Mouse (Mus musculus): ENCODE results near the gene Serpinb9g. TPM values are rescaled to one million over a fixed set of nuclear protein-coding genes. Genes with fewer than 3 reads are reported as not detected.
"Not testable (repeated sequence)": the region's sequence is repeated elsewhere in the genome, so short reads cannot be mapped to it uniquely, and the experiment has no call there.

The Serpinb9g gene
- not detected in 2 replicates for polyA plus RNA-seq (2014; fragmentation: Nextera tagmentation; extraction: Ambion mirVana)

- WGBS, result 85% methylated on average over 4 of the region's 4 CpGs
- H3K4me1 ChIP-seq (replicated peaks; ENCODE audit: control insufficient read depth, insufficient read depth, low read length); H3K27me3 ChIP-seq (ENCODE audit: control insufficient read depth, insufficient read depth, low read length); ATAC-seq (replicated peaks; ENCODE audit: low FRiP score); DNase-seq (ENCODE audit: low spot score); H3K27ac ChIP-seq (ENCODE audit: low read depth, low read length); H3K9me3 ChIP-seq (ENCODE audit: control insufficient read depth, low read length); H3K4me2 ChIP-seq (ENCODE audit: low read depth, low read length, severe bottlenecking); H3K36me3 ChIP-seq (ENCODE audit: control insufficient read depth, insufficient read depth, low read length); H3K9ac ChIP-seq (ENCODE audit: low read length); H3K4me3 ChIP-seq (ENCODE audit: low read depth, low read length): not testable (repeated sequence)
Observed at GRCm38 (mm10) chr13:33484490-33484889, at the start of gene Serpinb9g. TSS of gene Serpinb9g (plus strand) at chr13:33484790.

GRCm38 (mm10) chr13:33483872-33484271, 718 bp upstream of the Serpinb9g start:
- WGBS, result 78% methylated on average over 3 of the region's 3 CpGs
- not testable (repeated sequence) for H3K9ac ChIP-seq (ENCODE audit: low read length); H3K27me3 ChIP-seq (ENCODE audit: control insufficient read depth, insufficient read depth, low read length)

GRCm38 (mm10) chr13:33524629-33525028, 40.0 kb downstream of the Serpinb9g start:
- H3K9ac ChIP-seq (ENCODE audit: low read length), result no peak overlapping the region
- H3K27me3 ChIP-seq (ENCODE audit: control insufficient read depth, insufficient read depth, low read length), result no peaks in the 10 kb centered on the region
- DNase-seq (ENCODE audit: low spot score) (no peak), ATAC-seq (replicated peaks; ENCODE audit: low FRiP score) (no peak)
- H3K4me3 ChIP-seq (ENCODE audit: low read depth, low read length), result no peak overlapping the region
- H3K36me3 ChIP-seq (ENCODE audit: control insufficient read depth, insufficient read depth, low read length), result no peaks in the 10 kb centered on the region
- no peak overlapping the region for H3K27ac ChIP-seq (ENCODE audit: low read depth, low read length)
- H3K9me3 ChIP-seq (ENCODE audit: control insufficient read depth, low read length), result peaks cover 6% of the 10 kb centered on the region; the same call in 1 of the 2 replicates
- H3K4me1 ChIP-seq (replicated peaks; ENCODE audit: control insufficient read depth, insufficient read depth, low read length), result no peaks in the 10 kb centered on the region
- no peak overlapping the region for H3K4me2 ChIP-seq (ENCODE audit: low read depth, low read length, severe bottlenecking)

More at GRCm38 (mm10) chr13:33483872-33484271, 718 bp upstream of the Serpinb9g start:
- not testable (repeated sequence) for H3K27ac ChIP-seq (ENCODE audit: low read depth, low read length); ATAC-seq (replicated peaks; ENCODE audit: low FRiP score); H3K4me2 ChIP-seq (ENCODE audit: low read depth, low read length, severe bottlenecking); H3K9me3 ChIP-seq (ENCODE audit: control insufficient read depth, low read length); H3K4me1 ChIP-seq (replicated peaks; ENCODE audit: control insufficient read depth, insufficient read depth, low read length); DNase-seq (ENCODE audit: low spot score); H3K36me3 ChIP-seq (ENCODE audit: control insufficient read depth, insufficient read depth, low read length); H3K4me3 ChIP-seq (ENCODE audit: low read depth, low read length)

- Histone ChIP-seq H3K4me1 (replicated peaks; ENCODE audit: control insufficient read depth, insufficient read depth, low read length) (no peaks in the 10 kb centered on the region), H3K27ac (ENCODE audit: low read depth, low read length) (no peak overlapping the region), H3K9me3 (ENCODE audit: control insufficient read depth, low read length) (peaks cover 3% of the 10 kb centered on the region; the same call in 1 of the 2 replicates), H3K4me2 (ENCODE audit: low read depth, low read length, severe bottlenecking) (no peak overlapping the region), H3K36me3 (ENCODE audit: control insufficient read depth, insufficient read depth, low read length) (no peaks in the 10 kb centered on the region), H3K27me3 (ENCODE audit: control insufficient read depth, insufficient read depth, low read length) (no peaks in the 10 kb centered on the region), H3K4me3 (ENCODE audit: low read depth, low read length) (no peak overlapping the region), H3K9ac (ENCODE audit: low read length) (no peak overlapping the region)
- DNase-seq (ENCODE audit: low spot score), result no peak
- no peak for ATAC-seq (replicated peaks; ENCODE audit: low FRiP score)
Observed at GRCm38 (mm10) chr13:33532814-33533213, 48.2 kb downstream of the Serpinb9g start.

Other genes with a start within 250 kb of the Serpinb9g start
- gene Serpinb9e, start 235.2 kb upstream of the Serpinb9g start, polyA plus RNA-seq (2014; fragmentation: Nextera tagmentation; extraction: Ambion mirVana), result not detected in 2 replicates
- not detected in 2 replicates for gene Serpinb9f, start 160.7 kb upstream of the Serpinb9g start, polyA plus RNA-seq (2014; fragmentation: Nextera tagmentation; extraction: Ambion mirVana)
- not detected in 2 replicates for gene Gm11397, start 89.0 kb upstream of the Serpinb9g start, polyA plus RNA-seq (2014; fragmentation: Nextera tagmentation; extraction: Ambion mirVana)
- gene Serpinb6d, start 176.6 kb downstream of the Serpinb9g start, polyA plus RNA-seq (2014; fragmentation: Nextera tagmentation; extraction: Ambion mirVana), result not detected in 2 replicates

Measured in forebrain, embryonic 11.5 days (tissue).